Mouse (Mus musculus) kidney, postnatal 0 days (tissue): Measurements from ENCODE around the gene Cep19. TPM values are rescaled to one million over a fixed set of nuclear protein-coding genes. Genes with fewer than 3 reads are reported as not detected.

Experiments used
- ATAC-seq: fragments of 200-750 bp; cut with Nextera tagmentation; replicated peaks from 2 replicates; pipeline ENCODE4 v1.8.0; 2017; ENCODE audit warnings: low read depth, moderate number of reproducible peaks, moderate TSS enrichment, moderate library complexity; ENCODE audit not compliant: low FRiP score
- DNase-seq: peaks from one replicate; pipeline ENCODE4 v3.0.0-alpha.2; 2016; ENCODE audit warnings: low spot score
- H3K27ac ChIP-seq: fragments of 300-500 bp; sonication (generic); 2 replicates; pipeline ENCODE4 v1.5.1; 2014; ENCODE audit warnings: mild to moderate bottlenecking
- H3K27me3 ChIP-seq: fragments of 300-500 bp; sonication (generic); 2 replicates; pipeline ENCODE4 v1.6.1; 2014; ENCODE audit warnings: low read length, mixed read lengths; ENCODE audit not compliant: insufficient read depth
- H3K36me3 ChIP-seq: fragments of 300-500 bp; sonication (generic); 2 replicates; pipeline ENCODE4 v1.6.1; 2014; ENCODE audit warnings: low read length, mixed read lengths; ENCODE audit not compliant: insufficient read depth
- H3K4me1 ChIP-seq: fragments of 300-500 bp; sonication (generic); replicated peaks from 2 replicates; pipeline ENCODE4 v1.6.1; 2014; ENCODE audit warnings: antibody characterized with exemption, low read length, mixed read lengths; ENCODE audit not compliant: insufficient read depth
- H3K4me2 ChIP-seq: fragments of 300-500 bp; sonication (generic); 2 replicates; pipeline ENCODE4 v1.6.1; 2014; ENCODE audit warnings: mild to moderate bottlenecking, low read length, moderate library complexity, mixed read lengths
- H3K4me3 ChIP-seq: fragments of 300-500 bp; sonication (generic); replicated peaks from 2 replicates; pipeline ENCODE4 v1.5.1; 2014; ENCODE audit warnings: low read depth, low read length
- H3K9ac ChIP-seq: fragments of 300-500 bp; sonication (generic); 2 replicates; pipeline ENCODE4 v1.6.1; 2014; ENCODE audit warnings: low read depth, low read length
- H3K9me3 ChIP-seq: fragments of 300-500 bp; sonication (generic); replicated peaks from 2 replicates; pipeline ENCODE4 v1.6.1; 2016; ENCODE audit warnings: low read length, inconsistent platforms, mixed read lengths
- CTCF ChIP-seq: IDR thresholded peaks from 2 replicates; pipeline ENCODE4 v1.5.1; 2016; ENCODE audit warnings: antibody characterized with exemption, low read depth, mild to moderate bottlenecking, moderate library complexity
- WGBS: fragments of 180-500 bp; shearing (Covaris S2); extraction: QIAGEN DNeasy Blood & Tissue Kit; methylation state at CpG from one replicate; pipeline ENCODE4 v1.1.7; 2014; 5-methylcytosine and 5-hydroxymethylcytosine counted together
- polyA plus RNA-seq: library from polyadenylated mRNA; unstranded; fragments of >200 nt; fragmentation: Nextera tagmentation; extraction: Ambion mirVana; gene quantifications from 2 replicates; pipeline ENCODE4 v1.2.1, GENCODE M21; 2015

Gene Cep19
- polyA plus RNA-seq, 1 experiment from 2014 or later: 45.2 TPM

DNA sequence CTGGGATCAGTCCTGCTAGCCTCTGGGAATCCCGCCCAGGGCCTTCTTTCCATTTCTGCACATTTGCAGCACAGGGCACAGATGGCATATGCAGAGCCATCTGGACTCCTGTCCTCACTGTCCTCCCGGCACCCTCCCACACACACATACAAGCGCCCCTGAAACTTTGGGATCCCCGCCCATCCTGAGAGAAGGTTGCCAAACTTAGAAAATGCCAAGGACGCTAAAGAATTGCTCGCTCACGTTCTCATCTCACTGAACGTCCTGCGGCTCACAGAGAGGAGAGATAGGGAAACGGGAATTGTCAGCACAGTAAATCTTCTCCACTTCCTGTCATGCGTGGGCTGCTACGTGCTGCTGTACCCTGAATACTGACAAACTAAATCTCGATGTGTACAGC, 54.8 kb downstream of the Cep19 start:
- Histone ChIP-seq H3K27me3 (no peaks in the 10 kb centered on the region), H3K9ac (peak overlapping the region; percentile 35; the same call in 1 of the 2 replicates)
- peak; percentile 62 for DNase-seq

DNA sequence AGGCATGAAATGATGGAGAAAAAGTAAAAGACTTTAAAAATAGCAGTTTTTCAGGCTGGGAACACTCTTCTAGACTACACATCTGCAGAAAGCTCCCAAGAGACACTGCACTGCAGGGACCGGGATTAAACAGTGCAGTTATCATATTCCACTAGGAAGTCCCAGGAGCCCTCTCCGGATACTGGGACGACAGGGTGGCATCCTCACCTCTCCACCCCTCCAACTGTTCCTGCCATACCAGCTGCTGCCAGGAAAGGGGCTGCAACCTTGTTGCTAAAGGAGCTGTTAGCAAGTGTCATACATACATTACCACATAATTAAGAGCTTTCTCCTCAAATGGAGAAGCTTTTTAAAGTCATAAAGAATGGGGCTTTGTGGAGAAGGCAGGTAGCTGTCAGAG, 57.1 kb downstream of the Cep19 start:
- Histone ChIP-seq H3K27me3 (no peaks in the 10 kb centered on the region), H3K36me3 (no peaks in the 10 kb centered on the region), H3K27ac (no peak overlapping the region), H3K4me3 (no peak overlapping the region), H3K4me2 (no peak overlapping the region), H3K9me3 (no peaks in the 10 kb centered on the region), H3K9ac (no peak overlapping the region), H3K4me1 (no peaks in the 10 kb centered on the region)
- ATAC-seq (no peak), DNase-seq (no peak)
- WGBS: 47% methylated on average over 3 of the region's 3 CpGs
- TF ChIP-seq CTCF: no peak

More for the DNA sequence above, 54.8 kb downstream of the Cep19 start:
- ATAC-seq: no peak
- Histone ChIP-seq H3K4me2 (peak overlapping the region; percentile 28), H3K36me3 (no peaks in the 10 kb centered on the region), H3K4me1 (no peaks in the 10 kb centered on the region), H3K9me3 (no peaks in the 10 kb centered on the region), H3K4me3 (no peak overlapping the region), H3K27ac (peak overlapping the region; percentile 31; the same call in 1 of the 2 replicates)
- WGBS: 19% methylated on average over 13 of the region's 13 CpGs
- TF ChIP-seq CTCF: no peak

DNA sequence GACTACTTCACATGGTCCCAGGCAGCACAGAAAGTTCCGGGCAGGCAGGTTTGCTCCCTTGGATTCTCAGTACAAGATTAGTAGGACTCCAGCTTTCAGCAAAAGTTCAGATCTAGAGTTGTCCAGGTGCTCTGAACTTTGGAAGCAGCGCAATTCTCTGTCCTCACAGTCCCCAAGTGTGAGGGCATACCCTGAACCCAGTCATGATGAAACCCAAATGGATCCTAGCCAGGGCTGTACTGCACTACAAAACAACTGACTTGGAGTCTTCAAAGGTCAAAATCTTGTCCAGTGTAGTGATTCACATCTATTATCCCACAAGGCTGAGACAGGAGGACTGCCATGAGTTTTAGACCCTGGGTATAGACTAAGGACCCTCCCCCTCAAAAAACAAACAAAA, 57.8 kb downstream of the Cep19 start:
- WGBS: 82% methylated on average over 2 of the region's 2 CpGs
- Histone ChIP-seq H3K27me3 (no peaks in the 10 kb centered on the region), H3K36me3 (no peaks in the 10 kb centered on the region), H3K27ac (no peak overlapping the region), H3K4me2 (no peak overlapping the region), H3K9me3 (no peaks in the 10 kb centered on the region), H3K4me3 (no peak overlapping the region), H3K4me1 (no peaks in the 10 kb centered on the region), H3K9ac (no peak overlapping the region)
- ATAC-seq: no peak
- no peak for TF ChIP-seq CTCF
- DNase-seq: no peak

Other genes with a start within 250 kb of the Cep19 start
- 0.98 and 1.0 TPM in 2 replicates for gene Meltf, start 221.0 kb upstream of the Cep19 start, polyA plus RNA-seq
- gene Pigz, start 165.9 kb upstream of the Cep19 start, polyA plus RNA-seq: 1.8 and 2.2 TPM in 2 replicates
- 137 and 140 TPM in 2 replicates for gene 0610012G03Rik, start 151.3 kb upstream of the Cep19 start, polyA plus RNA-seq
- 79.1 and 82.4 TPM in 2 replicates for gene Ncbp2, start 151.3 kb upstream of the Cep19 start, polyA plus RNA-seq
- gene Senp5, start 96.5 kb upstream of the Cep19 start, polyA plus RNA-seq: 7.0 and 8.1 TPM in 2 replicates
- 31.2 and 33.6 TPM in 2 replicates for gene Pak2, start 20.5 kb upstream of the Cep19 start, polyA plus RNA-seq
- 129 and 140 TPM in 2 replicates for gene Pigx, start 60 bp upstream of the Cep19 start, polyA plus RNA-seq
- 13.9 and 15.3 TPM in 2 replicates for gene Nrros, start 65.8 kb downstream of the Cep19 start, polyA plus RNA-seq
- not detected in 2 replicates for gene Bex6, start 80.0 kb downstream of the Cep19 start, polyA plus RNA-seq
- 7.1 and 8.1 TPM in 2 replicates for gene Fbxo45, start 147.4 kb downstream of the Cep19 start, polyA plus RNA-seq
- 18.6 and 20.2 TPM in 2 replicates for gene Wdr53, start 147.4 kb downstream of the Cep19 start, polyA plus RNA-seq
- gene Smco1, start 171.7 kb downstream of the Cep19 start, polyA plus RNA-seq: not detected in 2 replicates
- gene Rnf168, start 177.7 kb downstream of the Cep19 start, polyA plus RNA-seq: 20.0 and 20.9 TPM in 2 replicates
- 13.3 and 14.0 TPM in 2 replicates for gene Ubxn7, start 232.5 kb downstream of the Cep19 start, polyA plus RNA-seq